Mouse (Mus musculus) heart, adult 9 months (tissue): ENCODE measurements around the gene Tagln.

ENCODE experiments used
- DNase-seq, 2 experiments: peaks; one replicate each; pipeline ENCODE4 v3.0.0; 2022; ENCODE audit warnings: low spot score in 2 of 2

Tagln gene

GRCm38 (mm10) chr9:45907078-45907428 lies 28.8 kb downstream of the Tagln start:
- DNase-seq = peak in 1 of 2 experiments; percentile 15

GRCm38 (mm10) chr9:45906355-45907077 lies 29.3 kb downstream of the Tagln start, which contains the start of the genes Pcsk7 and Rnf214:
Pcsk7 (plus strand) TSS chr9:45906497.
Rnf214 (minus strand) TSS chr9:45906911.
- peak; percentile 92 to 93 for DNase-seq

GRCm38 (mm10) chr9:45905811-45906237 lies 30.0 kb downstream of the Tagln start:
- DNase-seq = peak in 1 of 2 experiments; percentile 31

GRCm38 (mm10) chr9:45905196-45905595 lies 30.7 kb downstream of the Tagln start:
- DNase-seq = no peak

GRCm38 (mm10) chr9:45893681-45894080 lies 42.2 kb downstream of the Tagln start:
- no peak for DNase-seq
